Mouse (Mus musculus) ovary, postnatal 14 days (tissue): ENCODE results near the gene Tnfsf13b.

Experiments
- DNase-seq: peaks from one replicate; pipeline ENCODE4 v3.0.0; 2022; ENCODE audit warnings: low spot score

The Tnfsf13b gene

GRCm38 (mm10) chr8:10045743-10046142 is 39.5 kb downstream of the Tnfsf13b start:
- DNase-seq, result no peak

- DNase-seq, result no peak
These were observed 42.9 kb downstream of the Tnfsf13b start for GRCm38 (mm10) chr8:10049162-10049561.

GRCm38 (mm10) chr8:10051576-10051975 is 45.3 kb downstream of the Tnfsf13b start:
- no peak for DNase-seq

- DNase-seq, result no peak
These were observed 47.3 kb downstream of the Tnfsf13b start for GRCm38 (mm10) chr8:10053571-10053990.

- DNase-seq, result no peak
These were observed 54.7 kb downstream of the Tnfsf13b start for GRCm38 (mm10) chr8:10061001-10061400.

GRCm38 (mm10) chr8:10066906-10067305 is 60.6 kb downstream of the Tnfsf13b start:
- no peak for DNase-seq

GRCm38 (mm10) chr8:10067775-10068174 is 61.5 kb downstream of the Tnfsf13b start:
- DNase-seq, result no peak

- DNase-seq, result no peak
These were observed 66.1 kb downstream of the Tnfsf13b start for GRCm38 (mm10) chr8:10072347-10072746.
